Mouse (Mus musculus) limb, embryonic 14.5 days (tissue): ENCODE measurements around the gene Tnik. TPM values are rescaled to one million over a fixed set of nuclear protein-coding genes. Genes with fewer than 3 reads are reported as not detected.

ENCODE experiments used
- ATAC-seq: fragments of 200-750 bp; cut with Nextera tagmentation; 2 replicates; pipeline ENCODE4 v1.8.0; 2017; ENCODE audit warnings: low read depth, moderate number of reproducible peaks, moderate TSS enrichment; ENCODE audit not compliant: low FRiP score
- DNase-seq: peaks from one replicate; pipeline ENCODE4 v3.0.0-alpha.2; 2015; ENCODE audit warnings: low spot score
- H3K27ac ChIP-seq: fragments of 300-500 bp; sonication (generic); replicated peaks from 2 replicates; pipeline ENCODE4 v1.5.1; 2014; ENCODE audit warnings: low read depth, mild to moderate bottlenecking, low read length, moderate library complexity, mixed read lengths
- H3K27me3 ChIP-seq: fragments of 300-500 bp; sonication (generic); 2 replicates; pipeline ENCODE4 v1.6.1; 2014; ENCODE audit warnings: low read length, mixed read lengths; ENCODE audit not compliant: control insufficient read depth, insufficient read depth
- H3K36me3 ChIP-seq: fragments of 300-500 bp; sonication (generic); 2 replicates; pipeline ENCODE4 v1.6.1; 2014; ENCODE audit warnings: mild to moderate bottlenecking, low read length, moderate library complexity, mixed read lengths; ENCODE audit not compliant: control insufficient read depth, insufficient read depth
- H3K4me1 ChIP-seq: fragments of 300-500 bp; sonication (generic); 2 replicates; pipeline ENCODE4 v1.6.1; 2014; ENCODE audit warnings: antibody characterized with exemption, low read length, mixed read lengths; ENCODE audit not compliant: control insufficient read depth, insufficient read depth
- H3K4me2 ChIP-seq: fragments of 300-500 bp; sonication (generic); replicated peaks from 2 replicates; pipeline ENCODE4 v1.6.1; 2014; ENCODE audit warnings: low read depth, mild to moderate bottlenecking, low read length, moderate library complexity; ENCODE audit not compliant: severe bottlenecking
- H3K4me3 ChIP-seq: fragments of 300-500 bp; sonication (generic); replicated peaks from 2 replicates; pipeline ENCODE4 v1.5.1; 2014; ENCODE audit warnings: low read length
- H3K9ac ChIP-seq: fragments of 300-500 bp; sonication (generic); 2 replicates; pipeline ENCODE4 v1.6.1; 2014; ENCODE audit warnings: mild to moderate bottlenecking, low read depth, low read length, moderate library complexity; ENCODE audit not compliant: severe bottlenecking
- H3K9me3 ChIP-seq: fragments of 300-500 bp; sonication (generic); 2 replicates; pipeline ENCODE4 v1.6.1; 2016; ENCODE audit warnings: low read length; ENCODE audit not compliant: control insufficient read depth
- POLR2A ChIP-seq: fragments of 200-500 bp; IDR thresholded peaks from 2 replicates; pipeline ENCODE4 v1.8.0; 2012; ENCODE audit warnings: inconsistent platforms, mild to moderate bottlenecking, moderate library complexity, borderline replicate concordance; ENCODE audit not compliant: insufficient read depth, insufficient read length; ENCODE audit errors: extremely low read depth
- WGBS: fragments of 180-500 bp; shearing (Covaris S2); extraction: QIAGEN DNeasy Blood & Tissue Kit; methylation state at CpG from one replicate; pipeline ENCODE4 v1.1.7; 2014; 5-methylcytosine and 5-hydroxymethylcytosine counted together
- polyA plus RNA-seq, 2 experiments: library from polyadenylated mRNA; depleted of rRNA in 1 of 2; stranded (reverse) in 1 of 2; unstranded in 1 of 2; fragments of >200 nt; fragmentation: Nextera tagmentation in 1 of 2; extraction: Ambion mirVana in 1 of 2; gene quantifications; 2 replicates each; pipeline versions ENCODE4 v1.2.1 to v1.2.3; 2012 to 2014

The Tnik gene
- 5.4 and 5.5 TPM in 2 replicates for polyA plus RNA-seq (2012; rRNA removed)
- 9.6 TPM in 2 replicates for polyA plus RNA-seq (2014; fragmentation: Nextera tagmentation; extraction: Ambion mirVana)

GRCm38 (mm10) chr3:28263002-28263947 is at the start of gene Tnik:
Gene Tnik (plus strand): TSS chr3:28263214.
- Histone ChIP-seq H3K9me3 (no peaks in the 10 kb centered on the region), H3K4me2 (peak within 1 kb of the TSS; percentile 95), H3K4me1 (0 out of 2 replicates have a peak, but pooled peaks cover 3% of the 10 kb centered on the region), H3K36me3 (no peaks in the 10 kb centered on the region), H3K27ac (no peak within 1 kb of the TSS), H3K27me3 (peaks cover 27% of the 10 kb centered on the region), H3K9ac (peak within 1 kb of the TSS; percentile 60), H3K4me3 (peak within 1 kb of the TSS; percentile 65)
- ATAC-seq: peak; percentile 88
- TF ChIP-seq POLR2A: no peak
- DNase-seq: peak; percentile 80
- WGBS: under 1% methylated on average over 52 of the region's 59 CpGs

GRCm38 (mm10) chr3:28214886-28215311 is 48.1 kb upstream of the Tnik start:
- H3K9me3 ChIP-seq: no peaks in the 10 kb centered on the region
- H3K9ac ChIP-seq: no peak overlapping the region
- ATAC-seq: no peak
- no peak overlapping the region for H3K27ac ChIP-seq
- DNase-seq: no peak
- no peak overlapping the region for H3K4me2 ChIP-seq
- H3K36me3 ChIP-seq: no peaks in the 10 kb centered on the region
- 79% methylated on average over 7 of the region's 7 CpGs for WGBS
- H3K27me3 ChIP-seq: no peaks in the 10 kb centered on the region
- no peaks in the 10 kb centered on the region for H3K4me1 ChIP-seq
- no peak overlapping the region for H3K4me3 ChIP-seq
- no peak for TF ChIP-seq POLR2A

GRCm38 (mm10) chr3:28217001-28217400 is 46.0 kb upstream of the Tnik start:
- Histone ChIP-seq H3K36me3 (no peaks in the 10 kb centered on the region), H3K4me3 (no peak overlapping the region)
- ATAC-seq: no peak

GRCm38 (mm10) chr3:28219533-28219932 is 43.5 kb upstream of the Tnik start:
- no peak for TF ChIP-seq POLR2A
- H3K27ac ChIP-seq: no peak overlapping the region
- no peaks in the 10 kb centered on the region for H3K36me3 ChIP-seq
- no peak overlapping the region for H3K9ac ChIP-seq
- no peaks in the 10 kb centered on the region for H3K4me1 ChIP-seq
- H3K9me3 ChIP-seq: no peaks in the 10 kb centered on the region
- H3K4me2 ChIP-seq: no peak overlapping the region
- H3K27me3 ChIP-seq: no peaks in the 10 kb centered on the region
- no peak for ATAC-seq
- H3K4me3 ChIP-seq: no peak overlapping the region
- DNase-seq: no peak
- 88% methylated on average over 7 of the region's 7 CpGs for WGBS

More at GRCm38 (mm10) chr3:28217001-28217400, 46.0 kb upstream of the Tnik start:
- H3K27me3 ChIP-seq: no peaks in the 10 kb centered on the region
- no peaks in the 10 kb centered on the region for H3K9me3 ChIP-seq
- TF ChIP-seq POLR2A: no peak
- H3K9ac ChIP-seq: no peak overlapping the region
- no peaks in the 10 kb centered on the region for H3K4me1 ChIP-seq
- H3K27ac ChIP-seq: no peak overlapping the region
- WGBS: 42% methylated on average over 5 of the region's 5 CpGs
- no peak for DNase-seq
- H3K4me2 ChIP-seq: no peak overlapping the region

GRCm38 (mm10) chr3:28219964-28220363 is 43.0 kb upstream of the Tnik start:
- H3K4me2 ChIP-seq: no peak overlapping the region
- H3K36me3 ChIP-seq: no peaks in the 10 kb centered on the region
- TF ChIP-seq POLR2A: no peak
- peak; percentile 62; the same call in 1 of the 2 replicates for ATAC-seq
- DNase-seq: peak; percentile 48
- no peaks in the 10 kb centered on the region for H3K9me3 ChIP-seq
- 0 out of 2 replicates have a peak, but pooled peaks cover 3% of the 10 kb centered on the region for H3K4me1 ChIP-seq
- WGBS: 89% methylated on average over 3 of the region's 3 CpGs
- H3K4me3 ChIP-seq: no peak overlapping the region
- no peak overlapping the region for H3K27ac ChIP-seq
- H3K9ac ChIP-seq: no peak overlapping the region
- H3K27me3 ChIP-seq: no peaks in the 10 kb centered on the region
